Mouse (Mus musculus) kidney, embryonic 15.5 days (tissue): Measurements from ENCODE around the gene Ctcfl. TPM values are rescaled to one million over a fixed set of nuclear protein-coding genes. Genes with fewer than 3 reads are reported as not detected.

ENCODE experiments used
- polyA plus RNA-seq: library from polyadenylated mRNA; unstranded; fragments of >200 nt; fragmentation: Nextera tagmentation; extraction: Ambion mirVana; gene quantifications from 2 replicates; pipeline ENCODE4 v1.2.1, GENCODE M21; 2015

Ctcfl gene
- polyA plus RNA-seq, 1 experiment from 2014 or later, result 0.21 TPM

Other genes starting within 250 kb of the Ctcfl start
- 43.0 and 46.3 TPM in 2 replicates for gene Bmp7, start 179.2 kb downstream of the Ctcfl start, polyA plus RNA-seq
- 0.08 and 0.09 TPM in 2 replicates for gene Spo11, start 141.8 kb downstream of the Ctcfl start, polyA plus RNA-seq
- gene Rae1, start 119.4 kb downstream of the Ctcfl start, polyA plus RNA-seq, result 138 and 145 TPM in 2 replicates
- gene Rbm38, start 99.0 kb downstream of the Ctcfl start, polyA plus RNA-seq, result 32.1 and 37.3 TPM in 2 replicates
- 17.9 and 18.0 TPM in 2 replicates for gene Pck1, start 33.5 kb upstream of the Ctcfl start, polyA plus RNA-seq
- 0.40 and 0.64 TPM in 2 replicates for gene Zbp1, start 99.4 kb upstream of the Ctcfl start, polyA plus RNA-seq
- 4.0 and 4.5 TPM in 2 replicates for gene Pmepa1, start 157.0 kb upstream of the Ctcfl start, polyA plus RNA-seq